Mouse (Mus musculus): ENCODE measurements around the gene Rad1.
"Not testable (repeated sequence)": the region's sequence is repeated elsewhere in the genome, so short reads cannot be mapped to it uniquely, and the experiment has no call there.

The Rad1 gene

DNA sequence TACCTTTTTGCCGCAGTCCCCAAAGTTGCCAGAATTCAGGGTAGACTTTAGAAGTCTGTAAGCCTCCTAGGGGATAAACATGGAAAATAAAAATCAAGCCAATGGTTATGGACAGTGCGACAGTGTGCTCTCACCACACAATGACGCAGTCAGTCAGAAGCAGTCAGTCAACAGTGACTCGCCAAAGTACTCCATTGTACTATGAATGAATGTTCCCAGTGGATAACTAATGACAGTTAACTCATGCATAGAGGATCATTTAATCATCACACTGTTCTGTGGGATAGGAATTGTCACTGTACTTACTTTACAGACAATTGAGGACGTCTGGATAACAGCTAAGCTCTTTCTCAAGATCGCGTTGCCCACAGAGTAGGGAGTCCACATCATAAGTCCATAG is 29.3 kb downstream of the Rad1 start:
- DNase-seq (ENCODE audit: low read depth), result no peak

GRCm38 (mm10) chr15:10525896-10526295 is 40.1 kb downstream of the Rad1 start:
- peak; percentile 43 for DNase-seq (ENCODE audit: low read depth)

- no peak for DNase-seq (ENCODE audit: low read depth)
These were observed 45.5 kb downstream of the Rad1 start for GRCm38 (mm10) chr15:10531352-10531751.

DNA sequence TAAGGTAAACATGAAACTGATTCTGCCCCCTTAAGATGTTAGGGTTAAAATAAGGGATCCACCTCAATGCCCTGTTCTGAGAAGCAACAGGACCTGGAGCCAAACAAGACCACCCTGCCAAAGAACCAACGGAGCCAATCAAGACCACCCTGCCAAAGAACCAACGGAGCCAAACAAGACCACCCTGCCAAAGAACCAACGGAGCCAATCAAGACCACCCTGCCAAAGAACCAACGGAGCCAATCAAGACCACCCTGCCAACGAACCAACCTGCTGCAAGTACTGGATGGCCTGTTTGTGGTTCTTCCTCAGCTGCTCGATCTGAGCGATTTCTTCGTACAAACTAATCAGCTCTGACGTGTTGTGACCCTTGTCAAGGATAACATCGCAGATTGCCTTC is 47.5 kb downstream of the Rad1 start:
- DNase-seq (ENCODE audit: low read depth), result not testable (repeated sequence)

- DNase-seq (ENCODE audit: low read depth), result no peak
These were observed 48.8 kb downstream of the Rad1 start for GRCm38 (mm10) chr15:10534591-10534990.

DNA sequence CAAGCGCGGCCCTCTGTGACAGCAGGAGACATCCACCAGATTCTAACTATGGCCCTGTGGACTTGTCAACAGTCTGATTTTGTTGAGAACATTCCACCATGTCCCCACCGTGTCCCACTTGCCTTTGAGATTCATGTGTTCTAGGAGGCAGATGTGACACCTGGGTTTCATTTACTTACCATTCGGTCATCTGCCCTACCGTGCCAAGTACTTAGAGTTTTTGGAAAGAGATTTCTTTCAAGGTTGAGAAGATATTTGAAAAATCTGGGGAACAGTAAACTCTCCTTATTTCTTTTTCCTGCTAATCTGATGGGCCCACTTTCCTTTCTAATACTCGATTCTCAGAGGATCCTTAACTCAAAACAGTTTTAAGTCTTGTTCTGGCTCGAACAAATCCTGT is 50.2 kb downstream of the Rad1 start:
- DNase-seq (ENCODE audit: low read depth), result no peak

- DNase-seq (ENCODE audit: low read depth), result no peak
These were observed 54.7 kb downstream of the Rad1 start for GRCm38 (mm10) chr15:10540271-10541088.
